Mouse (Mus musculus): Measurements from ENCODE around the gene Gdf15.

DNA sequence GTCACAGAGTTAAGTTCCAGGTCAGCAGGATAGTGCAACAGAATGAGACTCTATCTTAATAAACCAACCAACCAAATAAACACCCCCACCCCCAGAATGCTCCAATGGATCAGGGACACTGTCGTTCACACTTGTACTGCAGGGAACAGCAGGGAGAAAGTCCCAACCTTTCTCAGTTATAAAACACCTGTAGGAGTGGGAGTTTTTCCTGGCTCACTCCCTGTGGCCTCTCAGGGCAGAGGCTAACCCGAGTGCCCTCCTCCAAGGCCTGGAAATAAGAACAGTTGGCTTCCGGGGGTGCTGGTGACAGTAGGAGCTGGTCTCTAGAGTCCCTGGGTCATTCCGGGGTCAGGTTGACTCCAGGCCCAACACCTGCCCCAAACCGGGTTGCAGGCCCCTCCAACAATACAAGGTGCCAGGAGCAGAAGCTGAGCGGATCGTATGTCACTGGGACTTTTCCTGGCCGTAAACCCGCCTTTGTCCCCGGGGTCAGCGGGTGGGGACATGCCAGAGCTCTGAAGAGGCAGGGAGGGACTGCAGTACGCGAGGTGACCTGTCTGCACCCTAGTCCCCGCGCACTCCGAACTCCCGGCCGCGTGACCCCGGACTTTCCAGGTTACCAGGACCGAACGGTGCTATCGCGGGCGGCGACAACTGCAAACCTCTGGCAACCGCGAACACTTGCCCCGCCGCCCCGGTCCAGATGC is 26.8 kb upstream of the Gdf15 start:
- TF ChIP-seq CTCF (IDR thresholded peaks at IDR 0.05; ENCODE audit: extremely low read depth, insufficient read depth, low read length) (no peak), POLR2A (IDR thresholded peaks at IDR 0.05; ENCODE audit: extremely low read depth, insufficient read depth, low read length) (no peak)
